13 mouse cellular contexts compared by ENCODE assay signal in the genomic region with DNA sequence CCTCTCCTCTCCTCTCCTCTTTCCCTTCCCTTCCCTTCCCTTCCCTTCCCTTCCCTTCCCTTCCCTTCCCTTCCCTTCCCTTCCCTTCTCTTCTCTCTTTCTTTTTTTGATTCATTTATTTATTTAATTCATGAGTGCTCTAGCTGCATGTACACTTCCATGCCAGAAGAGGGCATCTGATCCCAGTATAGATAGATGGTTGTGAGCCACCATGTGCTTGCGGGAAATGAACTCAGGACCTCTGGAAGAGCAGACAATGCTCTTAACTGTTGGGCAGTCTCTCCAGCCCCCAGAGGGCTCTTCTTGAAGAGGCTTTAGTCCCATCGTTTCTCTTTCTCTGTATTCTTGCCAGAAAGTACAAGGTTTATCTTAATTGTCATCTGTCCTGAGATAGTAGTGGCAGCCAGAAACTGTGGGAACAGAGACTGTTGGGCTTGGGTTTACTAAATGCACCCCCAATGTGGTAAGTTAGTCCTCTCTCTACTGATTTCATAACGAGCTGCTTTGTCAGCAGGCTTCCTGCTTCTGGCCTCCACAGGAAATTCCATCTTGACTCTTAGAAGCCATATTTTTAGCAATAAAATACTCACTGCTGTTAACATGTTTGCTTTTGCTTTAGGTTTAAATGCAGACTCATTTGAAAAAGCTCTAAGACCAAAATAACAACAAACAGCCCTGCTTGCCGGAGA. TPM values are rescaled to one million over a fixed set of nuclear protein-coding genes. Genes with fewer than 3 reads are reported as not detected.
DNase-seq lines count a peak whose midpoint lies in the region; ATAC-seq and TF ChIP-seq lines count a peak whose summit lies in the region.
"Had no signal": no experiment of that assay in that cellular context is flagged by ENCODE, and none has a peak within 500 bp of the region (broad histone marks: within the 10 kb centered on the region; RNA-seq: fewer than 3 reads in every experiment).

No protein-coding gene starts in this region.

- DNase-seq in hindbrain, postnatal 0 days (ENCODE audit: low spot score) = peak; percentile 35
- peak; percentile 6 for DNase-seq in 3134 (ENCODE audit: extremely low read depth, insufficient read length, low spot score)
- peak; percentile 11 for DNase-seq in embryonic facial prominence, embryonic 10.5 days (ENCODE audit: low spot score)
- DNase-seq in kidney, adult 11 months = no peak
- no peak for DNase-seq in gastrocnemius, adult 2 months
- DNase-seq in gastrocnemius, postnatal 10 days = no peak
- DNase-seq: kidney, adult 9 months had no signal

- H3K4me3 ChIP-seq in hindbrain, postnatal 0 days (ENCODE audit: low read length) = no peak overlapping the region
- no peak overlapping the region for H3K4me3 ChIP-seq in hindbrain, embryonic 13.5 days
- no peak overlapping the region for H3K4me3 ChIP-seq in E14TG2a.4 (replicated peaks; ENCODE audit: low read length)
- no peak overlapping the region for H3K4me3 ChIP-seq in embryonic facial prominence, embryonic 10.5 days
- no peak overlapping the region for H3K4me3 ChIP-seq in gastrocnemius, adult 2 months
- H3K4me3 ChIP-seq: heart, embryonic 13.5 days had no signal

- intact Hi-C loops in gastrocnemius, adult 2 months (cut with DNase I) = no loop called here

- no peaks in the 10 kb centered on the region for H3K4me1 ChIP-seq in hindbrain, postnatal 0 days (ENCODE audit: insufficient read depth, low read length)
- no peaks in the 10 kb centered on the region for H3K4me1 ChIP-seq in hindbrain, embryonic 13.5 days (replicated peaks)
- peaks cover 4% of the 10 kb centered on the region; the same call in 1 of the 2 replicates for H3K4me1 ChIP-seq in E14TG2a.4 (replicated peaks; ENCODE audit: low read depth, low read length)
- H3K4me1 ChIP-seq in embryonic facial prominence, embryonic 10.5 days = no peaks in the 10 kb centered on the region
- H3K4me1 ChIP-seq: heart, embryonic 13.5 days had no signal

- no peaks in the 10 kb centered on the region for H3K27me3 ChIP-seq in hindbrain, postnatal 0 days (ENCODE audit: insufficient read depth, low read length)
- no peaks in the 10 kb centered on the region for H3K27me3 ChIP-seq in hindbrain, embryonic 13.5 days
- peaks cover 7% of the 10 kb centered on the region; the same call in 1 of the 2 replicates for H3K27me3 ChIP-seq in E14TG2a.4 (ENCODE audit: insufficient read depth, low read length)
- no peaks in the 10 kb centered on the region for H3K27me3 ChIP-seq in embryonic facial prominence, embryonic 10.5 days (replicated peaks; ENCODE audit: low read depth, poor library complexity, severe bottlenecking)
- H3K27me3 ChIP-seq: heart, embryonic 13.5 days had no signal

- TF ChIP-seq CTCF in hindbrain, postnatal 0 days (IDR thresholded peaks at IDR 0.05; ENCODE audit: low read depth) = peak; percentile 59
- peak; percentile 22 for TF ChIP-seq CTCF in E14TG2a.4 (conservative IDR thresholded peaks at IDR 0.05; ENCODE audit: low read length)
- TF ChIP-seq CTCF in gastrocnemius, adult 2 months (IDR thresholded peaks at IDR 0.05) = no peak

- no peaks in the 10 kb centered on the region for H3K9me3 ChIP-seq in hindbrain, postnatal 0 days (ENCODE audit: low read length)
- no peaks in the 10 kb centered on the region for H3K9me3 ChIP-seq in hindbrain, embryonic 13.5 days
- no peaks in the 10 kb centered on the region for H3K9me3 ChIP-seq in E14TG2a.4 (ENCODE audit: low read length)
- H3K9me3 ChIP-seq in embryonic facial prominence, embryonic 10.5 days = no peaks in the 10 kb centered on the region
- H3K9me3 ChIP-seq: heart, embryonic 13.5 days had no signal

- no peak overlapping the region for H3K27ac ChIP-seq in hindbrain, postnatal 0 days
- H3K27ac ChIP-seq in hindbrain, embryonic 13.5 days = no peak overlapping the region
- H3K27ac ChIP-seq in embryonic facial prominence, embryonic 10.5 days (replicated peaks) = no peak overlapping the region
- H3K27ac ChIP-seq in gastrocnemius, adult 2 months = no peak overlapping the region
- H3K27ac ChIP-seq: heart, embryonic 13.5 days had no signal

- no peaks in the 10 kb centered on the region for H3K36me3 ChIP-seq in hindbrain, postnatal 0 days (ENCODE audit: insufficient read depth, low read length)
- no peaks in the 10 kb centered on the region for H3K36me3 ChIP-seq in hindbrain, embryonic 13.5 days
- no peaks in the 10 kb centered on the region for H3K36me3 ChIP-seq in E14TG2a.4 (ENCODE audit: insufficient read depth, low read length)
- H3K36me3 ChIP-seq in embryonic facial prominence, embryonic 10.5 days (replicated peaks) = no peaks in the 10 kb centered on the region
- H3K36me3 ChIP-seq: heart, embryonic 13.5 days had no signal

- no peak overlapping the region for H3K4me2 ChIP-seq in hindbrain, postnatal 0 days (ENCODE audit: low read depth, low read length)
- no peak overlapping the region for H3K4me2 ChIP-seq in hindbrain, embryonic 13.5 days
- H3K4me2 ChIP-seq: heart, embryonic 13.5 days; liver, embryonic 11.5 days had no signal

- WGBS in hindbrain, postnatal 0 days = 57% methylated on average over 4 of the region's 4 CpGs
- WGBS in hindbrain, embryonic 13.5 days = 61% methylated on average over 4 of the region's 4 CpGs
- 56% methylated on average over 4 of the region's 4 CpGs for WGBS in embryonic facial prominence, embryonic 10.5 days

- ATAC-seq in hindbrain, postnatal 0 days = no peak
- no peak for ATAC-seq in hindbrain, embryonic 13.5 days (ENCODE audit: low FRiP score)

- H3K9ac ChIP-seq in hindbrain, postnatal 0 days (replicated peaks; ENCODE audit: low read length) = no peak overlapping the region
- no peak overlapping the region for H3K9ac ChIP-seq in hindbrain, embryonic 13.5 days
- H3K9ac ChIP-seq: heart, embryonic 13.5 days had no signal

RNA-seq across cellular contexts. Expression of a gene that starts 36.9 kb away (rescaled TPM):
- 3.5 and 6.1 TPM in 2 replicates for total RNA-seq in hindbrain, postnatal 0 days (2014; rRNA removed)
- polyA plus RNA-seq in hindbrain, postnatal 0 days (2015; fragmentation: Nextera tagmentation; extraction: Ambion mirVana) = 2.6 and 2.8 TPM in 2 replicates
- polyA plus RNA-seq in hindbrain, embryonic 13.5 days (2015; fragmentation: Nextera tagmentation; extraction: Ambion mirVana) = 5.3 and 5.5 TPM in 2 replicates
- 0.38 and 0.61 TPM in 2 replicates for polyA plus RNA-seq in embryonic facial prominence, embryonic 10.5 days (2016; fragmentation: Nextera tagmentation; extraction: Ambion mirVana)
- total RNA-seq in gastrocnemius, adult 2 months (2021) = not detected
- total RNA-seq in gastrocnemius, postnatal 10 days (2021) = under 1 TPM; 0.07 to 0.18 TPM
- total RNA-seq: gastrocnemius, adult 18-20 months; MEL had no signal
- polyA plus RNA-seq: heart, embryonic 13.5 days; liver, embryonic 11.5 days had no signal

Comparison
In these comparisons a context has a peak if more than half of its experiments do, and no peak if none do; other contexts are left out.
1. DNase-seq: peak in hindbrain, postnatal 0 days (single experiment), 3134 (single experiment) and embryonic facial prominence, embryonic 10.5 days (single experiment); none in kidney, adult 11 months (single experiment), gastrocnemius, adult 2 months (single experiment) and gastrocnemius, postnatal 10 days (single experiment).